Mouse (Mus musculus) ES-E14 (cell line): ENCODE measurements around the gene Btk. TPM values are rescaled to one million over a fixed set of nuclear protein-coding genes. Genes with fewer than 3 reads are reported as not detected.

ENCODE experiments used
- DNase-seq: peaks from one replicate; pipeline ENCODE4 v3.0.0-alpha.2; 2013; ENCODE audit warnings: low read depth, low spot score
- H3K27ac ChIP-seq: 2 replicates; pipeline ENCODE4 v1.5.1; 2012; ENCODE audit warnings: low read depth, mild to moderate bottlenecking, low read length, moderate library complexity, mixed read lengths; ENCODE audit not compliant: poor library complexity, insufficient read depth, severe bottlenecking
- H3K36me3 ChIP-seq: 2 replicates; pipeline ENCODE4 v1.6.1; 2012; ENCODE audit warnings: mild to moderate bottlenecking, low read length, moderate library complexity, mixed read lengths; ENCODE audit not compliant: control insufficient read depth, poor library complexity, insufficient read depth, severe bottlenecking
- H3K4me1 ChIP-seq, 2 experiments: fragments of 150-350 bp in 1 of 2; sonication (generic) in 1 of 2; 2 replicates each; pipeline ENCODE4 v1.6.1; 2012; ENCODE audit warnings: low read length in 2 of 2, mild to moderate bottlenecking in 1 of 2, mixed read lengths in 1 of 2; ENCODE audit not compliant: control insufficient read depth in 2 of 2, insufficient read depth in 2 of 2, poor library complexity in 1 of 2
- H3K4me3 ChIP-seq, 2 experiments: fragments of 150-350 bp in 1 of 2; sonication (generic) in 1 of 2; 2 replicates each; pipeline ENCODE4 v1.5.1; 2012; ENCODE audit warnings: low read length in 2 of 2, low read depth in 1 of 2, mild to moderate bottlenecking in 1 of 2, mixed read lengths in 1 of 2; ENCODE audit not compliant: insufficient read depth in 1 of 2, poor library complexity in 1 of 2, severe bottlenecking in 1 of 2
- H3K9ac ChIP-seq: 2 replicates; pipeline ENCODE4 v1.6.1; 2012; ENCODE audit warnings: low read depth, mild to moderate bottlenecking, low read length, mixed read lengths; ENCODE audit not compliant: poor library complexity, insufficient read depth, severe bottlenecking
- H3K9me3 ChIP-seq: fragments of 150-350 bp; sonication (generic); 2 replicates; pipeline ENCODE4 v1.6.1; 2012; ENCODE audit warnings: low read depth, mild to moderate bottlenecking, low read length; ENCODE audit not compliant: control insufficient read depth, insufficient read depth
- CHD2 ChIP-seq: IDR thresholded peaks from 2 replicates; pipeline ENCODE4 v1.6.1; 2014; ENCODE audit warnings: mild to moderate bottlenecking, low read depth, low read length, inconsistent platforms
- HCFC1 ChIP-seq: IDR thresholded peaks from 2 replicates; pipeline ENCODE4 v1.6.1; 2012; ENCODE audit warnings: low read length, inconsistent platforms, borderline replicate concordance; ENCODE audit not compliant: insufficient read depth
- MAFK ChIP-seq: IDR thresholded peaks from 2 replicates; pipeline ENCODE4 v1.6.1; 2014; ENCODE audit warnings: mild to moderate bottlenecking, low read depth, low read length, inconsistent platforms; ENCODE audit not compliant: insufficient read depth
- ZC3H11A ChIP-seq: IDR thresholded peaks from 2 replicates; pipeline ENCODE4 v1.6.1; 2012; ENCODE audit warnings: low read depth, mild to moderate bottlenecking, inconsistent platforms, low read length, borderline replicate concordance
- ZNF384 ChIP-seq: IDR thresholded peaks from 2 replicates; pipeline ENCODE4 v1.6.1; 2012; ENCODE audit warnings: low read depth, low read length, inconsistent platforms
- in situ Hi-C, 2 experiments: fragments of 600-800 bp; cut with MboI; formaldehyde crosslinking; loops; one replicate each; pipeline ENCODE4 v1.15.1; 2025; ENCODE audit warnings: low sequenced_read_pairs in 2 of 2, inconsistent platforms in 1 of 2; ENCODE audit not compliant: unreplicated experiment in 2 of 2
- total RNA-seq: library from RNA; depleted of rRNA; stranded (reverse); fragments of 300-350 nt; gene quantifications from 2 replicates; pipeline ENCODE4 v1.2.3, GENCODE M21; 2012

The Btk gene
- total RNA-seq, 1 experiment = 0.31 TPM

GRCm38 (mm10) chrX:134564326-134564725 is 19.0 kb downstream of the Btk start:
- no peaks in the 10 kb centered on the region for H3K9me3 ChIP-seq
- no peak overlapping the region for H3K4me3 ChIP-seq
- no peaks in the 10 kb centered on the region for H3K36me3 ChIP-seq
- H3K27ac ChIP-seq = no peak overlapping the region
- H3K9ac ChIP-seq = no peak overlapping the region
- DNase-seq = no peak
- in situ Hi-C loops = no loop called here
- TF ChIP-seq MAFK = no peak
- no peak for TF ChIP-seq HCFC1
- no peak for TF ChIP-seq ZC3H11A
- TF ChIP-seq ZNF384 = no peak
- no peak for TF ChIP-seq CHD2
- H3K4me1 ChIP-seq = no peaks in the 10 kb centered on the region

GRCm38 (mm10) chrX:134554425-134554824 is 28.9 kb downstream of the Btk start:
- Histone ChIP-seq H3K36me3 (no peaks in the 10 kb centered on the region), H3K9ac (no peak overlapping the region), H3K9me3 (no peaks in the 10 kb centered on the region), H3K4me1 (no peaks in the 10 kb centered on the region), H3K4me3 (no peak overlapping the region), H3K27ac (no peak overlapping the region)
- DNase-seq = no peak
- in situ Hi-C loops = no loop called here
- TF ChIP-seq CHD2 = no peak
- TF ChIP-seq ZNF384 = no peak

DNA sequence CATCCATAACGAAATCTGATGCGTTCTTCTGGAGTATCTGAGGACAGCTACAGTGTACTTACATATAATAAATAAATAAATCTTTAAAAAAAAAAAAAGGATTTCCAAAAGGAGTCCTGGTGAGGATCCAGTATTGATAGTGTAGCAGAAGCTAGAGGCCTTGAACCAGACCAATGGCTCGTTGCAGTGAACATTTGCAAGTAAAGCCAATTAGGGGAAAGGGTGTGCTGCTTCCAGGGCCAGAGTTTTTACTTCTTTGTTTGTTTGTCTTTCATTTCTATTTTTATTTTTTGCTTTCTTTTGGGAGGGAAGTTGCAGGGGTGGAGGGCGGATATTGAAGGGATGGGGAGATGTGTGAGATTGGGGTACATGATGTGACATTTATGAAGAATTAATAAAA is 30.0 kb downstream of the Btk start:
- H3K4me1 ChIP-seq = no peaks in the 10 kb centered on the region

DNA sequence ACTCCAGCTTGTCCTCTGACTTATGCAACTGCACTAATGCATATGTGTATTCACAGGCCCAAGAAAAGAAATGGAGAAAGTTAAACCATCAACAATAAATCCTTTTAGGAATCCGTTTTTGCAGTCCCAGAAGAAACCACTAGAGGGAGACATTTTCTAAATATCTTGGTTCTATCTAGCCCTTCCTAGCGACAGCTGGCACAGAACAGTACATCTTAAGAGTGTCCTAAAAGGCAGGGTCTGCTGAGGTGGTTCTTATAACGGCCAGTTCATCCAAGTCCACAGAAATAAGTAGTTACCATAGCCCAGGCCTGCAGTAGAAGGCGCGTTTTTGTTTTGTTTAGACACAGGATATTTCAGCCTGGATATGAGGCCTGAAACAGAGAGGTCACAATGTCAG is 32.5 kb downstream of the Btk start:
- TF ChIP-seq ZNF384 = no peak
- no peak for TF ChIP-seq ZC3H11A
- no peak for TF ChIP-seq HCFC1
- TF ChIP-seq CHD2 = no peak
- TF ChIP-seq MAFK = no peak
- Histone ChIP-seq H3K36me3 (no peaks in the 10 kb centered on the region), H3K9me3 (no peaks in the 10 kb centered on the region), H3K4me1 (no peaks in the 10 kb centered on the region), H3K4me3 (no peak overlapping the region), H3K9ac (no peak overlapping the region), H3K27ac (no peak overlapping the region)
- no peak for DNase-seq
- in situ Hi-C loops = no loop called here

More for the DNA sequence above, 30.0 kb downstream of the Btk start:
- in situ Hi-C loops = no loop called here
- TF ChIP-seq ZNF384 (no peak), MAFK (no peak), ZC3H11A (no peak), CHD2 (no peak), HCFC1 (no peak)
- DNase-seq = no peak
- H3K4me3 ChIP-seq = no peak overlapping the region
- H3K9ac ChIP-seq = no peak overlapping the region
- no peaks in the 10 kb centered on the region for H3K9me3 ChIP-seq
- H3K27ac ChIP-seq = no peak overlapping the region
- no peaks in the 10 kb centered on the region for H3K36me3 ChIP-seq

GRCm38 (mm10) chrX:134547330-134547729 is 36.0 kb downstream of the Btk start:
- Histone ChIP-seq H3K9me3 (no peaks in the 10 kb centered on the region), H3K36me3 (no peaks in the 10 kb centered on the region), H3K4me3 (no peak overlapping the region), H3K9ac (no peak overlapping the region), H3K27ac (no peak overlapping the region), H3K4me1 (0 out of 4 replicates have a peak, but pooled peaks cover 0 to under 1% of the 10 kb centered on the region in 2 experiments)
- no peak for DNase-seq
- TF ChIP-seq CHD2 (no peak), MAFK (no peak), HCFC1 (no peak), ZC3H11A (no peak), ZNF384 (no peak)
- in situ Hi-C loops = no loop called here
